Mouse (Mus musculus) gastrocnemius, postnatal 36 days (tissue): Measurements from ENCODE around the gene Trim69. TPM values are rescaled to one million over a fixed set of nuclear protein-coding genes. Genes with fewer than 3 reads are reported as not detected.

ENCODE experiments used
- DNase-seq, 2 experiments: peaks; one replicate each; pipeline ENCODE4 v3.0.0; 2022
- intact Hi-C: fragments of 180-260 bp; cut with DNase I; formaldehyde crosslinking; loops from one replicate; pipeline ENCODE4 v1.15.1; 2025
- long read RNA-seq, 2 experiments: library from polyadenylated mRNA; stranded (forward); transcript quantifications; one replicate each; pipeline ENCODE4 v2.0.0; 2021
- total RNA-seq, 2 experiments: library from RNA; stranded (reverse); gene quantifications; 2 replicates each; pipeline ENCODE4 v1.2.3; 2021

The Trim69 gene
- not detected for total RNA-seq
- long read RNA-seq, experiment 1: 0 reads
- long read RNA-seq, experiment 2: 0 reads

DNA sequence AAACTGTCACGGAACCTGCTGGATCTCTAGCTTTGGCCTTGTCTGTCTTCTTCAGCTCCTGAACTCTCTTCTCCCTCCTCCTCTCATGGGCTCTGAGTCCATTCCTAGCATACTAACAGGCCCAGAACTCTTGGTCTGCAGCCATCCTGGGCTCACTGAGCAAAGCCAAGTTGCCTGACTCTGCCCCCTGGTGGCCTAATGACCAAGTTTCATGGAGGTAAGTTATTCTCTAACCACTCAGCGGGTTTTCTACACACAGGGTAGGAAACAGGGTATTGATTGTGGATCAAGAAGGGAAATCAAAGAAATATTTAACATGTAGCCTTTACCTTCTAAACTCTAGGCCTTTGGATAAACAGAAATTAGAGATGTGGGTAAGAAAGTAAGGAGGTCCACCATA is at the start of gene Trim69:
Gene Trim69 (plus strand): TSS at position 21 of the 400 bp plus-strand sequence.
- intact Hi-C loops: no loop called here
- peak; percentile 76 to 84 for DNase-seq

DNA sequence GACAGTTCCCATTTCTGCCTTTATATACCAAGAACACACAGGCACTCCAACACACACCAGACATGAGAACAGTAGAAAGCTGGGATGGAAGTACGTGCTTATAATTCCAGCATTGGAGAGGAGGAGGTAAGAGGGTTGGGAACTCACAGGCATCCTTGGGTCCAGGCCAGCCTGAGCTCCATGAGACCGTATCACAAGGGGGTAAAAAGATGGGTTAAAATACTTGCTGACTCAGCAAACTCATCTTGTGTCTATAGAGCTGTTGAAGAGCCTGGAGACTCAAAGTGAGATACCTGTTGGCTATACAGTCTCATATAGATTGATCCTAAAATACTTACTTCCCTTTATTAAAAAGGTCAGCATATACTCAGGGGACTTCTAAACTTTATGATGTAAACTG is 43.6 kb upstream of the Trim69 start:
- DNase-seq: no peak
- intact Hi-C loops: no loop called here

DNA sequence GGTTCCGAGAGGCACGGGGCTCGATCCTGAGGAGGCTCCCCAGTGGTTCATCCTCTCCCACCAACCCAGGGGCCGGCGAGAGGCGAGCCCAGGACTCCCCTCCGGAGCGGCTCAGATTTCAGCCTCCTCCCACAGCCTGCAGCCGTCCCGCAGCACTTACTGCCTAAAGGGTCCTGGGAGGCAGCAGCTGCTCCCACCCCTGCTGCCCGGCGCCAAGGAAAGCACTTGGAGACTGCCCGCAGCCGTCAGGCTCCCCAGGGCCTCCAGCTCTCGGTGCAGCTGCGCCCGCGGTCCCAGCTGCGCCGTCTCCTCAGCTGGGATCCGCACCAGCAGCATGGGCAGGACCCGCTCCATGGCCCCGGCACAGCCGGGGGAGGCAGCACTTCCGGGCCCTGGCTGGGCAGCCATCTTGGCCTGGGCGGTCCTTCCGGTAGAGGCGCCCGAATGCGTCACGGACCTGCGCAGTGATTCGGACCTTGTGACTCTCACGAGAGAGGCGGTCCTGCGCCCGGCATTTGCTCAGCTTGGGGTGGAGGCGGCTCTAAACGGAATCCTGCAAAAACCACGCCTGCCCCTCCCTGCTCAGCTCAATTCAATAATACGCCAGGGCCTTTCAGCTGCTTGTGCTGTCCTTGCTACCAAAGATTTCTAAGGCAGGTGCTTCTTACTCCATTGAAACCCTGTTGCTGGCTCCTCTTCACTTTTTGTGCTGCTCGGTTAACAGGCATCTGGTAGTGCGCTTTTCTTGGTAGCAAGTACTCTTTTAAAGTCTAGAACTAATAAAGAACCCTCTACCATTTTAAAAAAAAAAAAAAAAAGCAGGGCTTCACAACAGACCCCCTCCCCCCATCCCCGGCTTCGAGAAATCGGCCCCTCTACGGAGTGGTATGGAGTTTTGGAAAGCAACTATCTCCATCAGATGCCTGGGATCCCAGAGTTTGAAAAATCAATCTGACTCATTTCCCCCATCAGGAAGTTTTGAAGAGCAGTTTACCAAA is 42.2 kb upstream of the Trim69 start, which contains the start of gene Spg11:
Gene Spg11 (minus strand): TSS at position 426 of the 998 bp plus-strand sequence.
- intact Hi-C loops: loop anchor here (2.0 kb wide), 1 partner anchor 41 kb away; no protein-coding TSS in a partner anchor
- peak; percentile 95 to 97 for DNase-seq

DNA sequence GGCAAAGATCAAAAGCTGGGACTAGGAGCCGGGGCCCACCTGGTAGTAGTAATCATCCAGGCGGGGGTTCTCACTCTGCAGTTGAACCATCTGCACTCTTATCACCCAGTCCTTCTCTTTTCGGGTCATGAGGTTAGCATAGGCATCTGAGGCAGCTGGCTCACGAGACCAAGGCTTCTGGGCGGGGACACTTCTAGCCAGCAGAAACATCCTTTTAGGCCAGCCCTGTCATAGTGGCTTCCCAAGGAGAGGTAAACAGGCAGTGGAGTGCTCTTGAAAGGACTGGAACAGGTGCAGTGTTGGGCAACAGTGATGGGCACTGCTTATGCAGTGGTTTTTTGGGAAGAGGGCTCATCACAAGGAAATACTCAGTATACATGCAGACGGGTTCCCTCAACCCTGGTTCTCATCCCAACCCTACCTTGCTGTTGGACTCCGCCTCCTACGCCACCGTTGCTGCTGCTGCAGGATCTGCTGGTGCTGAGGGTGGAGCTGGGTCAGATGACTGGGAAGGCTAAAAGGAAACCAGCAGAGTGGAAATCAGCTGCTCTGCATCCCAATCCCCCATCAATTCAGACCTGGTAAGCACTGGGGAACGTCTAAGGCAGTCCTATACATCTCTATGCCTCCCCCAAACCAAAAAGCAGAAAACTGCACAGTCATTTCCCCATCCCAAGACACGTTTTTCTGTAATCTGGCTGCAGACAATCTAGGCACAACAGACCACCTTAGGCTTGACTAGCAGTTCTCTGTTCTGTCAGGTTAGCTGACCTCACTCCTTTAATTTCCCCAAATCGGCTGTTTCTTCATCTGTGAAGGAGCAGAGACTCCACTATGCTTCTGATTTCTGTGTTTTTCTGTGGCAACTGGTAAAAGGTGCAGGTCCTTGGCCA is 34.6 kb upstream of the Trim69 start:
- intact Hi-C loops: no loop called here
- no peak for DNase-seq

DNA sequence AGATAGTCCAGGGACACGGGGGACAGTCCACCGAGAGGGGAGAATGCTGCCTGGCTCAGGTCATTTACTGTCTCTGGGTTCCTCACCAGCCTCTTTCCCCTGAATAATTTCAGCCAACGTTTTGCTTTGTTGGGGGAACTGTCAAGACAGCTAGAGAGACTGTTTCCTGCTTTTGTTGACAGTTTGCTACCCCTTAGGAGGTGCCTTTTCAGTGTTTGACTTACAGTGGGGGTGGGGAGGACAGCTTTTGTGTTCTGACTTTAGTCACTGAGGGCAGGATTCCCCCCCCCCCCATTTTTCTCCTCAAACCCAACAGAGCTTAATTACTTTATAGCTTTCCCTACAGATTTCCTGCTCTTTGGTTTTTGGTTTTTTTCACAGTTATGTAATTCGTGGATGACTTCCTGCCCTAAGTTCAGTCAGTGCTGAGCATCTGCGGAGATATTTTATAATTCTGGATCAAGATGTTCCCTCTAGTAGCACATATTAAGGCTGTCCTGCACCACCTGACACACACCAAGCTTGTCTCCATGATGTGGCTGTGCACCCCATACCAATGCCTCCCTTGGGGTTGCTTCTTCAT is 33.6 kb upstream of the Trim69 start:
- no peak for DNase-seq

DNA sequence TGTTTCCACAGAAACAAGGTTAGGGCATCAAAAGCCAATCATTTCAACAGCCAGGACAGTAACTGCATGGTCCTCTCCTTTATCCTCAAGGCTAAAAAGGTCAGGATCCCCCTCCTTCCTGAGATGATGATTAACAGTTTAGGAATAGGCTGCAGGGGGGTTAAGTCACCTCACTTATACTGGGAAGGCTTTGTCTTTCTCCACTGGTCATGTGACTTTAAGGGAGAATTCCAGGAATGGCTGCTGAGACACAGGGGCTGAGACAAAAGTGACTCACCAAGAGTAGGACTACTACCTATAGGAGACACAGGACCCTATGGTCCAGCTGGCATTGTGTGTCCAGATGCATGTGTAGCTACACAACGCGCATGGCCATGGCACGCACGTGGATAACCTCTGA is 32.9 kb upstream of the Trim69 start:
- DNase-seq: no peak
- intact Hi-C loops: no loop called here

More for the DNA sequence above, 33.6 kb upstream of the Trim69 start:
- intact Hi-C loops: no loop called here

DNA sequence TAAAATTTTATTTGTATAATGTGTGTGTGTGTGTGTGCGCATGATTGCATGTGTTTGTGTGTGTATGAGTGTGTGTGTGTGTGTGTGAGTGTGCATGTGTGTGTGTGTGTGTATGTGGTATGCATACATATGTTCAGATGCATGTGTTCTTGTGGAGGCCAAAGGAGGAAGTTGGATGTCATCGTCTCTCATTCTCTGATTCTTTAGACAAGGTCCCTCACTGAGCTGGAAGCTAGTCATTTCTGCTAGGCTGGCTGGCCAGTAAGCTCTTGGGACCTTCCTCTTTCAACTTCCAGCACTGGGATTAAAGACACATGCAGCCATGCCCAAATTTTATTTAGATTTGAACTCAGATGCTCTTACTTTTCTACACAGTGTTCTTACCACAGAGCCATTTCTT is 28.4 kb upstream of the Trim69 start:
- DNase-seq: no peak
- intact Hi-C loops: no loop called here

DNA sequence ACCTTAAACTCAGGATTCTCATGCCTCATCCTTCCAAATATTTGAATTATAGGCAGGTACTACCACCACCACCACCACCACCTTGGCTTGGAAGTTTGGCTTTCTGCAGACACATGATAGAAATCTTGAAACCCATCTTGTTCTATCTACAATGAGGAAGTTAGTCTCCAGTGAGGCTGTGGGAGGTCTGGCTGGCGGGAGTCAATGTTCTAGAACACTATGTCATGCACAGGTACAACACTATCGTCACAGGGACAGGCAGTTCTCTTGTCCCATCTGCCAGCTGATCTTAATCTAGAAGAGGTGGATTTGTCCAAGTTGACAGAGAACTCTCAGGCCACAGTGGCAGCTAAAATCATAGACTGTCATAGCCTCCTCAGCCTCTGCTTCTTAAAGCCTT is 27.9 kb upstream of the Trim69 start:
- intact Hi-C loops: no loop called here

DNA sequence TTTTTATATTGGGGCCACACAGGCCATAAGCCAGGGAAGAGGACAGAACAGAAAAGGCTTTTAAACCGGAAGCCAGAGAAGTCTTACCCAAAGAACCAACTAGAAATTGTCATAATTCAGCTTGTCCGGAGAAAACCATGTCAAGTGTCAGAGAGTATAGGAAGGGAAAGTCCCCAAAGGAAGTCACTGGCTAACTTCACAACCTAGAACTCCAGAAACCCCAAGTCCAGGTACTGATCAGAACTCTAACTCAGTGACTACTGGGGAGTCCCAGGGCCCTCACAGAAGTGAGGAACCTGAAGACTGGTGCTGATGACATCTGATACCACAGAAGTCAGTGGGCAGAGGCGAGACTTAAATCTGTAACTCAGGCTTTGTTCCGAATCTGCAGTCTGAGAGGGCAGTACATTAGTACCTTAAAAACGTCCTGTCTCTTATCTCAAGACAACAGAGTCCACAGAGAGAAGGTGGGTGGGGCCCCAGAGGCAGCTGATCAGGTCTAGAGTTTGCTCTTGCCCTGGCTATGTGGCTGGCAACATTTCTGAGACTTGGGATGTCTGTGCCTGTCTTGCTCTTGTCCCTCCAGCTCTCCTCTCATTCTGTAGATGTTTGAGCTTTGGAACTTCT is 22.5 kb upstream of the Trim69 start:
- DNase-seq: no peak
- intact Hi-C loops: no loop called here

More for the DNA sequence above, 27.9 kb upstream of the Trim69 start:
- no peak for DNase-seq

DNA sequence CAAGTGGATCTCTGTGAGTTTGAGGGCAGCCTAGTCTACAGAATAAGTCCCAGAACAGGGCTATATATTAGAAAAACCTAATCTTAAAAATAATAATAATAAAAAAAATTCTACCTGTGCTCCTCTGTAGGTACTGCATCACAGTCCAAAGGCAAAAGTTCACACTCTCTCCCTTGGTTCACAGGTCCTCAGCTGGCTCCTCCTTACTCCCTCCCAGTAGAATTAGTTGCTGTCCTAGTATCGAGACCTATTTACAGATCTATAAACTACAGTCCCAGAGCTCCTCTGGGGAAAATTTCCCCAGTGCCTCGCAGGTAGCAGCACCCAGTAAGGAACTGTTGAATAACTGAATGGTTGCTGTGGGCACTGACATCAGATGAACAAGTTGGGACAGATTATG is 19.7 kb upstream of the Trim69 start:
- intact Hi-C loops: no loop called here
- DNase-seq: no peak

DNA sequence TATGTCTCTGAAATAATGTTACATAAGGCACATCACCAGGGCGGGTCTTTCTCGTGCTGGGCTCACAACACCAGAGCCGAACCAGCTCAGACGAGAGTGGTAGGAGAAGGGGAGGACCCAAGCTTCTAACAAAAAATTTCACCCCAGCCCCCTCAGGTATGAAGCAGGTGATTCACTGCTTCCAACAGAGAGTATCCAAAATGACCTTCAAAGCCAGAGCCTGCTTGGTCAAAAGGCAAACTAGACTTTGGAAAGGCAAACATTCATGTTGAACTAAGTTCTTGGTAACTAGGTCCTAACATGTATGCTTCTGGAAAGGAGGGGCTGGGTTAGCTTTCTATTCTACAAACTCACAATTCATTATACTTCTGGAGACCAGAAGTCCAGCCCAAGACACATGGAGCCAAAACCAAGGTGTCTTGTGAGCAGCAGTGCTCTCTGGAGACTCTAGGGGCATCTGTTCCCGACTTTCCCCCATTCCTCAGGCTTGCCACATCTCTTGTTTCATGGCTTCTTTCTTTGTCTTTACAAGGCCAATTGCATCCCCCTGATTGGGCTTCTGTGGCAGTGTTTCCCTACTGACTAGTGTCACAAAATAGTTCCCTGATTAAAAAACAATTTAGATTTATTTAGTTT is 19.1 kb upstream of the Trim69 start:
- DNase-seq: no peak
- intact Hi-C loops: no loop called here

DNA sequence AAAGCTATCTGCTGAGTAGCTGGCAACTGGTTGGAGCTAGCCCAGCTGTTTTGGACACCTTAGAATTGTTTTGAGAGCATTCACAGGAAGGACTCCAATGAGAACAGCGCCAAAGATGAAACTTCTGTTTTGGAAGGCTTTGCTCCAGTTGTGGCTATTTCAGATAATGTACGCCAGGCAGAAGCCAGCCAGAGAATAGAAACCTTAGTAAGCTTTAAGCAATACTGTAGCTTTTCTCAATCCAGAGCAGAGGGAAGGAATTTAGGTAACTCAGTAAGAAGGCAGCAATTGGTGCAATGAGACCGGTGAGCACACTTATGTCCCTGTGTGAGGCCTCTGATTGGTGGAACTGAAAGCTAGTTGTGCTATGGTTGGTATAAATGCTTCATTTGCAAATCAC is 17.4 kb upstream of the Trim69 start:
- intact Hi-C loops: no loop called here
- no peak for DNase-seq

DNA sequence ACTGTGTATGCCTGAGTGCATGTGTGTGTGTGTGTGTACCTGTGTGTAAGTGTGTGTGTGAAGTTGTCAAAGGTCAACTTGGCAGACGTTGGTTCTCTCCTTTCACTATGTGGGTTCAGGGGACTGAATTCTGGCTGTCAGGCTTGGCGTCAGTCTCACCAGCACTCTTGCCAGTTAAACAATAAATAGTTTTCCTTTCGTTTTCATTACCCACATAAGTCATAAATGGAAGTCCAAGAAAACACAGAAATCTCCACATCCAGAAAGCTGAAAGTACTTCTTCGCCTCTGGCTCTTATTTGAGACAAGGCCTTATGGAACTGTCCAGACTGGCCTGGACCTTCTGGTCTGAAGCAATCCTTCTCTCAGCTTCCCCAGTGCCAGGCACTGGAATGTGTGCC is 14.7 kb upstream of the Trim69 start:
- intact Hi-C loops: no loop called here
- no peak for DNase-seq

DNA sequence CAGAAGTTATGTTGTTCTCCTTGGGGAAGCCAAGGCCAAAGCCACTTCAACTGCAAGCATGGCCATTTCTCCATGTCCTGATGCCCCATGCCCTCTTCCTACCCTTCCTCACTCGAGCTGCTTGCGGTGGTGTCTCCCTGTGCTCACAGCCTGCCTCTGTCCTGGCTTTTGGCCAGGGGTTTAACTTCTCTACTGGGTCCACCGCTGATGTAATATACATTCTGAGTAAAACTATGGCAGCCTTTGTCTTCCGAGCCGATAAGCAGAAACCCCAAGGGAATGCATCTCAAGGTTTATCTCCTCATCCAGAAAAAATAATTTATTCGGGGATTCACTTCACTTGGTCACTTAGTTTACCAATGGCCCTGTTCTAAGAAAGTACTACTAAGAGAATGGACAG is 13.8 kb upstream of the Trim69 start:
- DNase-seq: no peak

DNA sequence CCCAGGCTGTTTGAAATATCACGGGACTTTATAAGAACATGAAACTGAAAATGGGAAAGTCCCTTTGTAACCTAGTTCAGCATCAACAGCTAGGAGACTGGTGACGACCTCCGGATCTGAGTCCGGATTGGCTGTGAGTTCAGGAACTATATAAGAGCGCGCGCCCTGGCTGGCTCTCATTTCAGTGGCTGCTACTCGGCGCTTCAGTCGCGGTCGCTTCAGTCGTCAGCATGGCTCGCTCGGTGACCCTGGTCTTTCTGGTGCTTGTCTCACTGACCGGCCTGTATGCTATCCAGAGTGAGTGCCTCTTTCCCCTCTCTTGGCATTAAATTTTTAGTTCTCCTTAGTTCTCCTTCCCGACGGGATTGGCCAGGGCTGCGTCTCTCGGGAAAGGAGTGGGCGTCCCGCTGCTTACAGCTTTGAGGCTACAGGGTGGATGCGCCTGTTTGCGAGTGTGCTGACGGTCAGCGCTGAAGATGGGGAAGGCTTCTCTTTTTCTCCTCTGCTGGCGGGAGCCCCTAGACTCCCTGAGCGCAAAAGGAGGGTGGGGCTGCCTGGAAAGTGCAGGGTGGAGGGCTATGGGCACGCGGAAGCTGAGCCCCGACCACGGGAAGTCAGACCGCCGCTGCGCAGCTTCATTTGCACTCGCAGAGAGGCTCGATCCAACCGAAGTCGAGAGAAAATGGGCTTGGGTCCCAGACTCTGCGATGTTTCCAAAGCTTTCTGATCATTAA is 12.8 kb upstream of the Trim69 start, which contains the start of gene B2m:
Gene B2m (plus strand): TSS at position 179 of the 734 bp plus-strand sequence.
- intact Hi-C loops: no loop called here
- DNase-seq: peak; percentile 88 to 91

More for the DNA sequence above, 13.8 kb upstream of the Trim69 start:
- intact Hi-C loops: no loop called here

DNA sequence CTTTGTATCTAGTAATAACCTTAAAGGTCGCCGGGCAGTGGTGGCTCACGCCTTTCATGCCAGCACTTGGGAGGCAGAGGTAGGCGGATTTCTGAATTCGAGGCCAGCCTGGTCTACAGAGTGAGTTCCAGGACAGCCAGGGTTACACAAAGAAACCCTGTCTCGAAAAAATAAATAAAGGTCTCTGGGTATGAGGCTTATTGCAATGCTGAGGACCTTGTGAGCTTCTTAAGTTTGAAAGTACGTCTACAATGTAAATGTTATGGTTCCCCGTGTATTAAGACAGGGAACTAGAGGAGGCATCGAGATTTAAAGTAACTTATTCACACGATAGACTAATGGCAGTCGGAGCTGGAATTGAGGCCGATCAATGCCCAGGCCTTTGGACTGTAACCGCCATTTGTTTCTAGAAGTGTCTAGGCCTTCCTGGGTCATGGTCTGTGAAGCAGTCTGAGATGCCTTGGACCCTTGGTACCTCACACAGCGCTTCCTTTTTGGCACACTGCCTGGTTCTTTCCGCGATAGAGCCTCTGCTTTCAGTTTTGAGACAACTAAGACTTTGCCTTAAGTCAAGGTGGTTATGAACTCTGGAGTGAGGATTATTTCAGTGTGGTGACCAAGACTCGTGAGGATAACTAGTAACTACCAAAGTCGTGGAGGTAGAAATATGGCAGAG is 12.1 kb upstream of the Trim69 start:
- intact Hi-C loops: no loop called here
- peak; percentile 45 to 46 for DNase-seq

DNA sequence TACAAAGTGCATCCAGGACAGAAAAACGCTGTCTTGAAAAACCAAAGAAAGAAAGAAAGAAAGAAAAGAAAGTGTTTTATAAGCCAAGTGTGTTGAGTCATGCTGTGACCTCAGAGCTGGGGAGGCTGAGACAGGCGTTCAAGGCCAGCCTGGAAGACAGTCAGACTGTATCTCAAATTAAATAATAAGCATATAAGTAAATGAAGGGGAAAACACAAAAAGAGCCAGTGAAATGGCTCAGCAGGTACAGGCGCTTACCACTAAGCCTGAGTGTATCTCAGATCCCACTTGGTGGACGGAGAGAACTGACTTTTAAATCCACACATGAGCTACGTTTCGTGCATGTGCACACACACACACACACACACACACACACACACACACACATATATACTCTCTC is 11.2 kb upstream of the Trim69 start:
- intact Hi-C loops: no loop called here
- no peak for DNase-seq

DNA sequence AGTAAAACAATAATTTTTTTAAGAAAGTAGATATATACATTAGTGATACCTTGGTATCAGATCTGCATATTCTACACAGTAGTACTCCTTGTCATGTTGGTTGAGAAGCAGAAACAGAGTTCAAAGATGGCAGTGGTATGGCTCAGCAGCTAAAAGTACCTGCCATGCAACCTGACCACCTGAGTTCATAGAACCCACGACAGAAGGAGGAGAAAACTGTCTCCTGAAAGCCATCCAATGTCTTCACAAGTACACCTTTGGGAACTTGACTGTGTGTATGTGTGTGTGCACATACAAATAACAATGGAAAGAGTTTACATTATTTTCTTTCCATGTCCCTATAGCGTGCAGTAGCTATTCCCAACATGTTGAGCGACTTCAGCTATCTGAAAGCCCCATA is 10.8 kb upstream of the Trim69 start:
- intact Hi-C loops: no loop called here
- DNase-seq: no peak
